Mouse (Mus musculus): ENCODE measurements around the gene Defb22.

- TF ChIP-seq CTCF (IDR thresholded peaks at IDR 0.05; ENCODE audit: low read depth) = no peak
- no peak for TF ChIP-seq EP300 (IDR thresholded peaks at IDR 0.05; ENCODE audit: low read depth)
Measured at GRCm38 (mm10) chr2:152503950-152504349, 14.0 kb upstream of the Defb22 start.
